Mouse (Mus musculus) erythroblast, embryonic 14.5 days (primary cell): ENCODE results near the gene Rab5a.

Source experiments
- GATA1 ChIP-seq: IDR thresholded peaks from 2 replicates; pipeline ENCODE4 v1.6.1; 2012; ENCODE audit warnings: low read length, inconsistent platforms, mixed read lengths
- TAL1 ChIP-seq: IDR thresholded peaks from 3 replicates; pipeline ENCODE4 v1.6.1; 2012; ENCODE audit warnings: low read length, inconsistent platforms, mixed read lengths

- TF ChIP-seq GATA1 = peak; percentile 91
- no peak for TF ChIP-seq TAL1
Observed at GRCm38 (mm10) chr17:53478066-53478857, 772 bp upstream of the Rab5a start.
